Mouse (Mus musculus) lung, postnatal 4 days (tissue): ENCODE measurements around the gene Cnot8.

Source experiments
- DNase-seq, 2 experiments: peaks; one replicate each; pipeline ENCODE4 v3.0.0; 2021

The Cnot8 gene

DNA sequence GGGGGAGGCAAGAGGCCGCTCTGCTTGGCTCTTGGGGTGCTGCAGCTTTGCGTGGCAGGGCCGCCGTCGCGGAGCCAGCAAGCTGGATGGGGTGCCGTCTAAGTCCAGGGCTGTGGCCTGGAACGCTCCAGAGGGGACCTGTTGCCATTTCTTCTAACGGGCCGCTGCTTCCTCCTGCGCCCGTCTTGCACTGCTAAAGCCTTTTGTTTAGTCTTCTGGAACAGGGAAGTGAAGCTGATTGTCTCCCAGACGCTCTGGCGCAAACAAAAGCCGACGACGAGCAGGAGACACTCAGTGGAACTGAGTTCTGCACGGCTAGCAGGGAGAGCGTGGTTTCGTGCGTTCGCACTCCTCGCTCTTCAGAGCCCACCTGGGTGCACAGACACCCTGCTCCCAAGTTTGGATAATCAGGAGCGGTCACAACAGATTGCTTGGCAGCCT lies 418 bp downstream of the Cnot8 start:
- peak; percentile 70 to 73 for DNase-seq

DNA sequence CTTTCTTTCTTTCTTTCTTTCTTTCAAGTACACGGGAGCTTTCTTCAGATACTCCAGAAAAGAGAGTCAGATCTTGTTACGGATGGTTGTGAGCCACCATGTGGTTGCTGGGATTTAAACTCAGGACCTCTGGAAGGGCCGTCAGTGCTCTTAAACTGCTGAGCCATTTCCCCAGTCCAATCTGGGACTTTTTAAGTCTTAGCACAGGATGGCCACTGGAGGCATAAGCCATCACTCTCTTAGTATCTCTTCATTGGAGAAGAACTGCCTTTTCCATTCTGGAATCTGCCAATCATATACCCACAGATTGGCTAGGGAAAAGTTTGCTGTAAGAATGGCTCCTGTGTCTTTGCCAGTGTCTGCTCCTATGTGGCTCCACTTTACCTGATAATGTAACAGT lies 3.1 kb downstream of the Cnot8 start:
- DNase-seq: no peak

DNA sequence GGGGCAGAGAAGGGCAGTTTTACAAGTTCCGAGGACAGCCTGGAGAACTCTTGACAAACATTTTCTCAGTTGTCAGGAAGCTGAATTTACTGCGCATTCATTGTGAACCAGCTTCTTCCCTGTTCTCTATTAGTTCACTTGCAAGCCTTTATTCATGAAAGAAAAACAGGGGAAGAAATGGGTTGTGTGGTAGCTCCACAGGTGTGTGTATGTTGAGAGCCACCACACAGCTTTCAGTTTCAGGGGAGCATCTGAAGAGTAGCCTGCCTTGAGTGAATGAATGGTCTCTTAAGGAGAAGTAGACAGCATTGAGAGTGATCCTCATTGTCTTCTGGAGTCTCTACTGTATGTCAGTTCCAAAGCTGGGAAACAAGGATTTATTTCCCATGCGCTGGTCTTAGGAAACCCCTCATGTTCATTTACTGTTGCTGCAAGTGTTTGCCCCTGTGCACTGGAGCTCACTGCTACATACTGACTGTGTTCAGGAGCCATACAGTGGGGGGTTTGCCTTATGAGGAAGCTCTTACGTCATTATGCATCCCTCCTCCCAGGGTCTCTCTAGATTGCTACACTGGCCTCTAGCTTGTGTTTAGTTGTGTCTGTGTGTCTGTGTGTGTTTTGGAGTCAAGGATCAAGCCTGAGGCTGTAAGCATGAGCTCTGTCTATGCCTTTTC lies 3.8 kb downstream of the Cnot8 start:
- DNase-seq: no peak

DNA sequence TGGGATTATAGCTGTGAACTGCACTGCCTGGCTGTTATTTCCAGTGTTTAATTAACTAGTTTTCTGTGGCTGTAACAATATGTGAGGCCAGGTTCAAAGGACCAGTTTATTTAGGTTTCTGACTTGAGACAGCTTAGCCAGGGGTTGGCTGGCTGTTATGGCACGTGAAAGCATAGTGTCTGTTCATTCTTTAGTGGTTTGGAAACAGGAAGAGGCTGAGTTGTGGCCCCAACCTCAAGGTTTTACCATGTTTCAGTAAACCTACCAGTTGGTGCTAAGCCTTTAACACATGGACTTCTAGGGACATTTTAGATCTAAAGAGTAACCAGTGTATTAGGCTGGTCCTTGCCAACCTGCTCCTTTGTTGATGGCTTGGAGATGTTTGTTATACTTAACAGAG lies 12.6 kb downstream of the Cnot8 start:
- DNase-seq: no peak

DNA sequence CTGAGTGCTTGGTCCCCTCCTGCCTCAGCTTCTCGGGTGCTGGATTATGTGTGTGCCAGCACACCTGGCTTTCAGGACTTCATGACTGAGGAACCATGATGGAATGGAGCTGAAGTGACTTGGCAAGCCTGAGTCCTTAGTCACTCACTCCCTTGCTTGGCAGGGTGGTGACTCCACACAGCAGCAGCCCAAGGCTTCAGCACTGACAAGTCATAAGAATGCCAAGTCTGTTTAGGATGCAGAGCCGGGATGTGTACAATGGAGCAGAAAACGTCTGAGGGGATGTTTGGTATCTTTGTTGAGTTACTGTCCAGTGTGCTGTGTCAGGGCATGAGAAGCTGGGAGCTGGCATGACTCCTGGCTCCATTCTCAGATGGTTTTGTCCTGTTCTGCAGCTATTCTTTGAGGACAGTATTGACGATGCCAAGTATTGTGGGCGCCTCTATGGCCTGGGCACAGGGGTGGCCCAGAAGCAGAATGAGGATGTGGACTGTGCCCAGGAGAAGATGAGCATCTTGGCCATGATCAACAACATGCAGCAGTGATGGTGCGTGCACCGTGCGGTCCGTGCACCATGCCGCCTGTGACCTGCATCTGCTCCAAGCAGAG lies 13.2 kb downstream of the Cnot8 start:
- no peak for DNase-seq

DNA sequence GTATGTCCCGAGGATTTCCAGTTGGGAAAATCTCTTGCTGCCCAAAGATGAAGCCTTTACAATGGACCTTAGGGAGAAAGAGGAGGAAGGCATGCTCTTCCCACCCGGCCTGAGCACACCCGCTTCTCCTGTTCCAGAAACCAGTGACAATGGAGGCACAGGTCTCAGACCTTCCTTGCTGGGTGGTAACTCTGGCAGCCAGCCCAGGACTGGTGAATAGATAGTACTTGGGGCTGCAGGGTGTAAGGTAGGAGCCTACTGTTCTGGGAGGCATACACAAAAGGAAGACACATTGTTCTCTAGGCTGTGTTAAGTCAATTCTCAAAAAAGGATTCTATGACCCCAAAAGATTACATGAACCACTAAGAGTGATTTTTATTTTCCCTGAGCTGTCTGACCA lies 16.7 kb downstream of the Cnot8 start:
- no peak for DNase-seq

DNA sequence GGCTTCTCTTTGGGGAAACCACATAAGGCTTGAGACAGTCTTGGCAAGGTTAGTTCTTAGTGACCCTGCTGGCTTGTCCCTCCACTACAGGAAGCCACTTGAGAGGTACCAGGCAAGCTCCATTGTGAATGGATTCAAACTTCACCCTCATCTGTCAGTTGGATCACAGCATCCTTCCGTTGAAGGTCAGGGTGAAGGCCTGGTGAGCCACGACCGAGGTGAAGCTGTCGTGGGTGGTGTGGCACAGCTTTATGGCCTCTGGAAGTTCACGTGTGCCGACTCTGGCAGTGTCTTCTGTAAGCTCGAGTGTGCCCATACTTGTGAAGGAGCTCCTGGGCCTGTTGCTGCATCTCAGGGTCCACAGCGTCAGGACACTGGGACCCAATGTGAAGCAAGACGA lies 17.4 kb downstream of the Cnot8 start:
- no peak for DNase-seq

DNA sequence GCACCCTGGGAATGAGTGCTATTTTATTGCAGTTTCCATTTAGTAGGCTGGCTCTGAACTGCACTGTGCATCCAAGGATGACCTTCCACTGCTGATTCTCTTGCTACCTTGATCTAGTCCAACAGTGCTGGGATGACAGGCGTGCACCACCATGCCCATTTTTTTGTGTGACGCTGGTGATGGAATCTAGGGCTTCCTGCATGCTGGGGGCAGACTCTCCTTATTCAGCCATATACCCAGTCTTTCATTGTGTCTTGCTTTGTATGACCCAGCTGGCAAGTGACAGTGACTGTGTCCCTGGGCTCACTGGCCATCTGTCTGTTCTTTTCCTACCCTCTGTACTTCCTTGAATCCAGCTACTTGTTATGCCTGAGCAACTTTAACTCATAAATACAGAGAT lies 19.8 kb downstream of the Cnot8 start:
- no peak for DNase-seq

DNA sequence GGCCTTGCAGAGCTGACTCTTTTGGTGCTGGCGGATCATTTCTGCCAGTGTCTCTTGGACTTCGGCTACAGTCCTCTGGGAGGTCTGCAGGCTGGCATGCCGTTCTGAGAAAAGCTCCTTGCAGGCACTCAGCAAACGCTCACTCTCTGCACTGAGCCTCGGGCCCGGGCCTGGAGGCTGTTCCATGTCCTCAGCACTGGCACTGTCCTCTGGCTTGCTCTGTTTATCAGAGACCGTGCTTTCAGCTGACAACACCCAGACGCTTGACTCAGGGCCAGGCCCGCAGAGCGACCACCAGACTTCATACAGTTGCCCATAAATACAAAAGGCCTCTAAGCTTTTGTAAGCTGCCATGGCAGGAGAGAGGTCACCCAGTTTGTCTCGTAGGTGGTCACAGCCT lies 21.1 kb downstream of the Cnot8 start:
- DNase-seq: peak in 1 of 2 experiments; percentile 53

DNA sequence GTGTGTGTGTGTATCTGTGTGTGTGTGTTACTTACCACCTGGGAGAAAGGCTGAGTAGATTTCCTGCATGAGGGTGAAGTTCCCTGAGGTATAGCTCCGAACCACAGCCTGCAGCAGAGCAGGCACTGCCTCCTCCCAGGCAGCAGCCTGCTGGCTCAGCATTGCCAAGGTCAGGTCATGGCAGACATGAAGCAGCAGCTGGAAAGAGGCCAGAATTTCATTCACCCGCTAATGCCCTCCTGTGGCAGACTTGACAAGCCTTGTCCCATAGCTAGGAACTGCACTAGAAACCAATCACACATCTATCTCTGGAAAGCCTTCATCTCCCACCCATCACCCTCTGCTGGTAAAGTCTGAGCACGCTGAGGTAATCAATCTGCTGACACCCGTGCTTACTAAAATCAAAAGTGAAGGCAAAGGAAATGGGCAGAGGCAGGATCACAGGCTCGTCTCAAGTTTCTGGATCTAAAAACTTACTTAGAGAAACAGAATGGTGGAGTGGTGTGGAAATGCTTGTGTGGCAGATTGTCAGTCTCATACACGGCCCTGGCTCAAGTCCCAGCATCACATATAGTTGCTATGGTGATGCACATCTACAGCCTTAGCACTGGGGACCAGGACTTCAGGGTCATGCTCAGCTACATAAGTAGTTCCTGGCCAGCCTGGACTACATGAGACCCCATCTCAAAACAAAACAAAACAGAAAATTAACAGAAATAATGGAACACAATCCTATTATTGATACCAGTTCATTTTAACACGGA lies 22.6 kb downstream of the Cnot8 start:
- peak; percentile 43 to 62 for DNase-seq

DNA sequence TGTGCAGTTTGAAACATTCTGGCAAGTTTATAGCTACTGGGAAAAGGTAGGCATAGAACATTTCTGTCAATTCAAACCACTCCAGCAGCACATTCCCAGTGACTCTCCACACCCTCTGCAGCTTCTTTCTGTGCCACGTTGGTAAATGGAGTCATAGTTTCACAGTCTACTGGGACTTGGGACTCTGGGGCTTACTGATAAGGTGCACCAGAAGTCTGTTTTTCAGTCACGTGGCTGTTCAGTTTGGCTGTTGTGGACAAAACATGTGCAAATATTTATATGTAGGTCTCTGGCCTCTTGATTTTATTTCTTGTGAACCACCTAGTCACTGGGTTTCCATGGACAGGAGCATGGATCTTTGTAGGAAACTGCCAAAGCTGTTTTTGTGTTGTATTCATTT lies 23.6 kb downstream of the Cnot8 start:
- DNase-seq: no peak

DNA sequence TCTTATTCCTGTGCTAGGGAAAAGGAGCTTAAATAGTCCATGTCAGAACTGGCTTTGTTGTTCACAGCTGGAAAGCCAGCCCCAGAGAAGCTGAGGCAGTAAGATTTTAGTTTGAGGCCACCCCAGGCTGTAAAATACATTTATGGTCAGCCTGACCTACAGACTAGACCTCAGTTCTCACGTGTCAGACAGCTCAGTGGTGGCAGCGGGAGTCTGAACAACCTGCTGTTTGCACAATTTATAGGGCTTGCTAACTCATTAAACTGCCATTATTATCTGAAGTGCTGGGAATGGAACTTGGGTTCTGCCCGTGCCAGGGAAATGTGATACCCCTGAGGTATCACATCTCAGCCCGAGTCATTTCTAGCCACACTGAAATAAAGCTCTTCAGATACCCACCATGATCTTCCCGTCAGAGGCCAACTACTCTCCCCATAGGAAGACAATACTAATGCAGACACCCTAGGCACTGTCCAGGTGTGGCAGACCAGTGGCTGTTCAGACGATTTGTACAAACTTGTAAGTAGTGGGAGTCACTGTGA lies 25.4 kb downstream of the Cnot8 start:
- no peak for DNase-seq

DNA sequence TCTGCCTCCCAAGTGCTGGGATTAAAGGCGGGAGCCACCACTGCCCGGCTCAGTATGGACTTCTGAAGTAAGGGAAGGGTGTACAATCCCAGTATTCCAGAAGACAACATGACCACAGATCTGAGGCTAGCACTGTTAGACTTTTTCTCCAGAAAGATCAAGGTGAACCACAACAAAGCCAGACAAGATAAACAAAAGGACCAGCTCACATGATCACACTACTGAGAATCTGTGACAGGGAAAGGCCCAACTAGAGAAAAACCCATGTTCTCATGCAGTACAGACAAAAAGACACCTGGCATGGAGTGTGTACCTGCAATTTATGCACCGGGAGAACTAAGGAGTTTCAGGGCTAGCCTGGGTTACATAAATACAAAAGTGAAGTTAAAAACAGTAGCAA lies 28.1 kb downstream of the Cnot8 start:
- no peak for DNase-seq

DNA sequence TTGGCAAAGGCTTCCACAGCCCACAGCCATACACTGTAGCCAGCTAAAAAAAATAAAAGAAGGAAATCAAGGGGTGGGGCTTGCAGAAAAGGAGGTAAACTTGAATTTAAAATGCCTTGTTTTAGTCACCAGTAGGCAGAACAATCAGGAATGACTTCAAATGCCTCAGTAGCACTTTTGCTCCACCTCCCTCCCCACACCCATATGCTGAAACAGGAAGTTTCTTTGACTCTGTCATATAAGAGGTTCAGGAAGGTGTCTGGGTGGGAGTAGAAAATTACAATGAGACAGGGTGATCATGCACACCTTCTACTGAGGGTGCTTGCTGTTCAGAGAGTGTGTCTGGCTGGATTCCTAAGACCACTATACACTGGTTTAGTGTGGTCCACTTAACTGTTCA lies 30.9 kb downstream of the Cnot8 start:
- DNase-seq: no peak

DNA sequence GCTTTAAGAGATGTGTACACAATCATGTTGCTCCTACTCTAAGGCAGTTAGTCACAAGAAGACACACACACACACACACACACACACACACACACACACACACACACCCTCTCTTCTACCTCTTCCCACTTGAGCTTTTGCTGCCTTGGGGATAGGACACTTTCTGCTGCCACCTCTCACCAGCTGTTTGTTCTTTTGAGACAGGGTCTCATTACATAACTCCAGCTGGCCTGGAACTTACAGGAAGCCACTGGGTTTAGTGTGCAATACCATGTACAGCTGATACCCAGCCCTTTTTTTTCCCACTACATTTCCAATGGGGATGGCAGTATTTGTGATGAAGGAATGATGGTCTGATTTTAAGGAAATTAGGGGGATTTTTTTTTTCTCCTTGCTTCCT lies 31.3 kb downstream of the Cnot8 start:
- DNase-seq: peak in 1 of 2 experiments; percentile 27

DNA sequence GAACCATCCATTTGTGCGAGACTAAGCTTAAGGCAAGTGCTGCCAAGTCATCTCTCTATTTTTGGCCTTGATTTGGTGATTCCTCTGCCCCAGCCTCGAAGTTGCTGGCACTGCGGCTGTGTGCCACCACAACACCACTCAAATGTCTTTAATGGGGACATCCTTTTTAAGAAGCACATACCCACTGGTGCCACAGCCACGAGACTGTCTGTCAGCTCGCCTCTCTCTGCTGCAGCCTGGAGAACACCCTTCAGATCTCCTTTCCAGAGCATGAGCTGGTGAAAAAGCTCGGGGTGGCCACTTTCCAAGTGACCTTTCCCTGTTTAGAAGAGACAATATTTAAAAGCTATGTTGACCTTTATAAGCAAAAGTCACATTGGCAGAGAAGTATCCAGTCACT lies 32.7 kb downstream of the Cnot8 start:
- no peak for DNase-seq

DNA sequence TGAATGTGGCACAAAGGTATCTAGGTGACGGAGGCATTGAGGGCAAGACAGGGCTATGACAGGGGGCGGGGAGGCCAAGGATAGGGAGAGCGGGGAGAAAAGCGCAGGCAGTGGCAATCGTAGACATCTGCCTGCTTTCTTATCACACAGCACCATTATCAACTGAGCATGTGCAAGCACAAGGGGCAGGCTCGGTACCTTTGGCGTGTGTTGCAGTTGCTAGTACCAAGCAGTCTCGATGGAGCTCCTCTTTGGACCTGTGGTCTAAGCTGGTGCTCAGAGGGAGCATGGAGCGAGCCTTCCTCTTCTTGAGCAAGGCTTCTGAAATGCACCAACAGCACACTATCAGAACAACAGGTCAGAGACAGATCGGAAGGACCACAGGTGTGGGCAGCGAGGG lies 34.9 kb downstream of the Cnot8 start:
- DNase-seq: no peak

DNA sequence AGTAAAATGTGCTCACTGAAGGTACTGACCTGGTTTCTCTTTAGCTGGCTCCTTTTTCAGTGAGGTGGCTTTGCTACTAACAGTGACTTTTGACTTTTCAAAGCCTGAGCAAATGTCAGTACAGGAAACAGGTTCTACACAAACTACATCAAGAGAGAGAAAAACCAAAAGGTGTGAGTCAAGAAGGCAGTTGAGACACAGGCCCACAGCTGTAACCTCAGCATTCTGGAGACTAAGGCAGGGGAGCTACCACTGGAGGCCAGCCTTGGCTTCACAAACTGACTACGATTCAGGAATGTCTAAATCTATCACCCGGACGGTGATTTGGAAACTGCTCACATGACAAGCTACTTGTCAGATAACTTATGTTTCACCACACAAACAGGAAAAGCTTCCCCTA lies 35.5 kb downstream of the Cnot8 start:
- no peak for DNase-seq

DNA sequence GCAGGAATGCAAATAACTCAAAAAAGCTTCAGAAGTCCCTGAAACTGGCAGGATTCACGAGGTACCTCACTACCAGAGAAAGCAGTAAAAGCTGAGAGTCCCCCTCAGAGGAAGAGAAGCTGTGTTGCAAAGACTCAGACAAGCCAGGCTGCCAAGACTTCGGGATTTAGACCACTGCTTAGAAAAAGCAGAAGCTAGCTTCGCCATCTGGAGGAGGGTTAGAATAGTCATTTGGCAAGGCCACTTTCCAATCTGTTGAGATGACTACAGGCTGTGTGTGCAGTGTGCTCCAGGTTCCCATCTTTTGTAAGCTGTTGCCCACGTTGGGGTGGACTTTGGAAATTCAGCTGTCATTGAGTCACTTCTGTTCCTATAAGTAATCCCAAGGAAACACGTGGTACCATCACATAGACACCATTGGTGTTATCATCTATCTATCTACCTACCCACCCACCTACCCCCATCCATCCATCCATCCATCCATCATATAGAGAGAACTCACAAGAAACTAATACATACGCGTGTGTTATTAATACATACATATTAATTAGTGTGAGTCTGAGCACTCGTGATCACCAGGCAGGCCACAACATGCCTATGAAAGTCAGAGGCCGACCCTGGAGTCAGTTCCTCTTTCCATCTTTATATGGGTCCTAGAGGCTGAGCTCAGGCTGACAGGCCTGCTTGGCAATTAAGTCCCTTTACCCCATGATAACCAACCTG lies 39.9 kb downstream of the Cnot8 start:
- DNase-seq: no peak

DNA sequence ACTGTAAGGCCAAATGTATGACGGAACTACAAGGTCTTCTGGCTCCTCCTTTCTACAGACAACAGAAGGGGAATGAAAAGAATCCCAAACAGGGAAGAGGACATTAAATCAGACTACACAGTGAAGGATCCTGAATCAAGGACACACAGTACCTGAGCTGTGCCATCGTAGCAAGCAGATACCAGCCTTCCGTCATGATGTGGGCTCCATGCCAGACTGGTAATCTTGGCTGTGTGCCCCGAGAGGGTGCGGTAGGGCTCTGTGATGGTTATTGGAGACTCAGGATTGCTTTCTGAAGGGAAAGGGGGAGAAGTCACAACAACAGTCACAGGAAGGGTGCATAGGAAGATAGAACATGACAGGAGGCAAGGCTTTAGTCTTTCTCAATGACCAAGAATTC lies 42.3 kb downstream of the Cnot8 start:
- peak in 1 of 2 experiments; percentile 16 for DNase-seq

DNA sequence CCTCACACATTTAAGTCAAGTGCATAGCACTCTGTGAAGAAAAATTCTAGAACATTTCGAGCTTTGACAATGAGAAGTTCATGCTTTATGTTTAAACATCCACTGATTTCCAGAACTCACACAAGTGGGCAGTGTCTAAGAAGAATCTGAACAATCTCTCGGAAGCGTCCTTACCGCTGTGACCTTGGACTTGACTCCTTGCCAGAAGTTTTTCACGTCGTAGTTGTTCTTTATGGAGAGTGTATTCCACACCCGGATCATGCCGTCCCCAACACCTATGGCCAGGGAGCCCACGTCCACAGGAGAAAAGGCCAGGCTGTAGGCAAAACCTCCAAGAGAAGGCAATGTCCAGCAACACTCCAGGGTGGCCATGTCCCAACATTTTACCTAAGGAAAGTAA lies 51.5 kb downstream of the Cnot8 start:
- DNase-seq: no peak

DNA sequence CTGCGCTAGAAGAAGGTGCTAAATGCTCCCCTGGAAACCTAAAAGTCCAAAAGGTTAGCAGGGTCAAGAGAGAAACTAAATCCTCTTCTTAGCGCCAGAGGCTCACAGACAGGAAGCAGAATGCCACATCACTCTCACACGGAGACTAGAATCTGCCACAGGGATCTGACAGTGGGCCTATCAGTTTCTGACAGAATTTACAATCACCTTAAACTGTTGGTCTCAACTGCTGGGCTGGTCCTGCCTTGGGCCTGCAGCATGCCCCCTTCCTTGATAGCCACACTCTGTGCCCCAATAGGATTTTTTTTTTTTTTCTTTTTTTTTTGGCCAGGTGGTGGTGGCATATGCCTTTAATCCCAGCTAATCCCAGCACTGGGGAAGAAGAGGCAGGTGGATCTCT lies 52.9 kb downstream of the Cnot8 start:
- no peak for DNase-seq

DNA sequence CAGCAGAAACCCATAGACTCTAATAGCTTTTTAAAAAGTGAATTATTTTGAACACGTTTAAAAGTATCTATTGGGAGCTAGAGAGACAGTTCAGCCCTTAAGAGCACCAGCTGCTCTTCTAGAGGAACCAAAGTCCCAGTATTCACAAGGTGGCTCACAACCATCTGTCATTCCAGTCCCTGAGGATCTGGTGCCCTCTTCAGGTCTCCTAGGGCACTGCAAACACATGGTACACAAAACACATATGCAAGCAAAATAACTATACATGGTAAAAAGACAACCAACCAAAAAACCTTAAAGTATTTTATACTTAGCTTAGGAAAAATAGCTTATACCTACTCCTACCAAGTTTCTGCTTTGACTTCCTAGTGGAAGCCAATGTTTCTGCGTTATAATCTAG lies 61.1 kb downstream of the Cnot8 start:
- DNase-seq: no peak

DNA sequence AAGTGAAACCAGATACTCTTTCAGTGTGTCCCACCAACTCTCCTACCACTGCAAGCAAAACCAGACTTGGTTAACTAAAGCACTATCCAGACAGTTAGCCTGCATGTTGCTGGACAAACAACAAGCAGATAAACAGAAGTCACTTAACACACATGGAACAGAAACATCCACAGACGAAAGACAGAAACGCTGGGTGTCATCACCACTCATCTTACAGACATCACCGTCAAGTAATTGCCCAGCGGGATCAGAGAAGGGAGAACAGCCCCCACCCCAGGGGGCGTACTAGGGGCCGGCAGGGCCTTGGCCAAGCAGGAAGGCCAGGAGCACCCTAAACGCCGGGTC lies 63.8 kb downstream of the Cnot8 start:
- no peak for DNase-seq
